In genomic region chr12:95694507-95694906, GRCm38 (mm10) we compare ENCODE assay signal across 8 mouse cellular contexts. TPM values are rescaled to one million over a fixed set of nuclear protein-coding genes. Genes with fewer than 3 reads are reported as not detected.
A peak's percentile ranks its signal among the peaks of the same experiment; 100 is the strongest.
DNase-seq lines count a peak whose midpoint lies in the region; ATAC-seq and TF ChIP-seq lines count a peak whose summit lies in the region.
"Had no signal": no experiment of that assay in that cellular context is flagged by ENCODE, and none has a peak within 500 bp of the region (broad histone marks: within the 10 kb centered on the region; RNA-seq: fewer than 3 reads in every experiment).

No protein-coding gene starts in this region.

- H3K36me3 ChIP-seq in megakaryocyte, embryonic 14.5 days (replicated peaks; ENCODE audit: low read length): no peaks in the 10 kb centered on the region
- H3K36me3 ChIP-seq in forebrain, postnatal 0 days (ENCODE audit: insufficient read depth): no peaks in the 10 kb centered on the region
- H3K36me3 ChIP-seq in liver, embryonic 12.5 days: no peaks in the 10 kb centered on the region
- no peaks in the 10 kb centered on the region for H3K36me3 ChIP-seq in stomach, embryonic 16.5 days (ENCODE audit: control insufficient read depth, insufficient read depth, low read length)

- peak overlapping the region; percentile 94 for H3K27ac ChIP-seq in forebrain, postnatal 0 days (ENCODE audit: low read depth, low read length)
- no peak overlapping the region for H3K27ac ChIP-seq in liver, embryonic 12.5 days
- peak overlapping the region; percentile 51 for H3K27ac ChIP-seq in stomach, embryonic 16.5 days (ENCODE audit: low read length)

- no peak for DNase-seq in forebrain, postnatal 0 days
- DNase-seq in adrenal gland, adult 8-10 months: no peak
- no peak for DNase-seq in right cerebral cortex, postnatal 10 days (ENCODE audit: low spot score in 2 of 2)

- WGBS in forebrain, postnatal 0 days: 0% methylated on average over 8 of the region's 8 CpGs
- WGBS in liver, embryonic 12.5 days (ENCODE audit: insufficient replicate concordance): 2% methylated on average over 8 of the region's 8 CpGs
- WGBS in stomach, embryonic 16.5 days: 0% methylated on average over 8 of the region's 8 CpGs

- no peak for ATAC-seq in megakaryocyte, adult 5-6 weeks (ENCODE audit: poor library complexity, severe bottlenecking)
- no peak for ATAC-seq in forebrain, postnatal 0 days
- ATAC-seq in liver, embryonic 12.5 days: no peak
- ATAC-seq in stomach, embryonic 16.5 days (ENCODE audit: insufficient read depth, low FRiP score): no peak

- no peak for TF ChIP-seq CTCF in forebrain, postnatal 0 days (IDR thresholded peaks at IDR 0.05; ENCODE audit: low read depth)

- H3K4me3 ChIP-seq in megakaryocyte, embryonic 14.5 days (replicated peaks): peak overlapping the region; percentile 91
- H3K4me3 ChIP-seq in forebrain, postnatal 0 days (ENCODE audit: low read depth, low read length): peak overlapping the region; percentile 86
- peak overlapping the region; percentile 55 for H3K4me3 ChIP-seq in liver, embryonic 12.5 days
- H3K4me3 ChIP-seq in stomach, embryonic 16.5 days (replicated peaks; ENCODE audit: low read length): peak overlapping the region; percentile 87

- H3K9me3 ChIP-seq in megakaryocyte, embryonic 14.5 days: no peaks in the 10 kb centered on the region
- H3K9me3 ChIP-seq in forebrain, postnatal 0 days (ENCODE audit: low read length): no peaks in the 10 kb centered on the region
- H3K9me3 ChIP-seq in liver, embryonic 12.5 days (replicated peaks): no peaks in the 10 kb centered on the region
- no peaks in the 10 kb centered on the region for H3K9me3 ChIP-seq in stomach, embryonic 16.5 days (replicated peaks; ENCODE audit: control insufficient read depth, low read length)

- H3K4me2 ChIP-seq in forebrain, postnatal 0 days (ENCODE audit: low read depth): peak overlapping the region; percentile 74
- peak overlapping the region; percentile 68 for H3K4me2 ChIP-seq in liver, embryonic 12.5 days
- peak overlapping the region; percentile 81 for H3K4me2 ChIP-seq in stomach, embryonic 16.5 days (ENCODE audit: low read depth, low read length)

- peaks cover 81% of the 10 kb centered on the region for H3K27me3 ChIP-seq in megakaryocyte, embryonic 14.5 days (replicated peaks)
- H3K27me3 ChIP-seq in forebrain, postnatal 0 days (ENCODE audit: insufficient read depth, low read length): no peaks in the 10 kb centered on the region
- H3K27me3 ChIP-seq in liver, embryonic 12.5 days (replicated peaks): peaks cover 77% of the 10 kb centered on the region
- peaks cover 4% of the 10 kb centered on the region; the same call in 1 of the 2 replicates for H3K27me3 ChIP-seq in stomach, embryonic 16.5 days (ENCODE audit: control insufficient read depth, insufficient read depth, low read length)

- H3K9ac ChIP-seq in forebrain, postnatal 0 days: peak overlapping the region; percentile 92
- no peak overlapping the region for H3K9ac ChIP-seq in liver, embryonic 12.5 days
- H3K9ac ChIP-seq in stomach, embryonic 16.5 days (ENCODE audit: low read length): peak overlapping the region; percentile 70

- peaks cover 37% of the 10 kb centered on the region for H3K4me1 ChIP-seq in megakaryocyte, embryonic 14.5 days
- H3K4me1 ChIP-seq in forebrain, postnatal 0 days (ENCODE audit: insufficient read depth): no peaks in the 10 kb centered on the region; the same call in 1 of the 2 replicates
- no peaks in the 10 kb centered on the region for H3K4me1 ChIP-seq in liver, embryonic 12.5 days
- H3K4me1 ChIP-seq in stomach, embryonic 16.5 days (ENCODE audit: control insufficient read depth, insufficient read depth, low read length): peaks cover 8% of the 10 kb centered on the region; the same call in 1 of the 2 replicates

RNA-seq across cellular contexts. Expression of gene Flrt2, which starts 2.5 kb away (rescaled TPM):
- polyA plus RNA-seq in megakaryocyte, embryonic 14.5 days (2012; ENCODE audit: insufficient read depth, low replicate concordance): 0.26 TPM in 1 of 2 replicates, not detected in the other
- 0.02 TPM in 2 replicates for total RNA-seq in megakaryocyte, adult 5-6 weeks (2015)
- total RNA-seq in megakaryocyte, adult 5-6 weeks (2017): not detected in 2 replicates
- 49.5 and 67.4 TPM in 2 replicates for total RNA-seq in forebrain, postnatal 0 days (2014; rRNA removed)
- polyA plus RNA-seq in forebrain, postnatal 0 days (2015; fragmentation: Nextera tagmentation; extraction: Ambion mirVana): 13.0 and 16.9 TPM in 2 replicates
- polyA plus RNA-seq in liver, embryonic 12.5 days (2016; fragmentation: Nextera tagmentation; extraction: Ambion mirVana): 2.9 and 4.6 TPM in 2 replicates
- polyA plus RNA-seq in stomach, embryonic 16.5 days (2015; fragmentation: Nextera tagmentation; extraction: Ambion mirVana): 16.7 and 19.9 TPM in 2 replicates
- 10 to 100 TPM; 10.7 to 14.7 (median 11.6) TPM for total RNA-seq in adrenal gland, adult 8-10 months (2022)
- total RNA-seq: granulocyte monocyte progenitor cell, adult 5-6 weeks had no signal
